Mouse (Mus musculus): ENCODE measurements at regions not wholly inside any gene's neighbourhood (a gene's known extent, or its start where the extent isn't known, plus 50 kb on each side); places are given as distances from the start of the nearest gene placed in this dataset.

GRCm38 (mm10) chr10:15399964-15400363 is 682.0 kb upstream of the Gje1 start:
- H3K27me3 ChIP-seq, result no peaks in the 10 kb centered on the region
- no peaks in the 10 kb centered on the region for H3K36me3 ChIP-seq
- no peak overlapping the region for H3K27ac ChIP-seq (replicated peaks)
- no peak overlapping the region for H3K4me2 ChIP-seq (replicated peaks)
- H3K9ac ChIP-seq (replicated peaks), result no peak overlapping the region
- no peak overlapping the region for H3K4me3 ChIP-seq
- ATAC-seq (replicated peaks), result no peak
- H3K9me3 ChIP-seq, result no peaks in the 10 kb centered on the region
- no peaks in the 10 kb centered on the region for H3K4me1 ChIP-seq

GRCm38 (mm10) chr10:15397114-15397513 is 679.1 kb upstream of the Gje1 start:
- Histone ChIP-seq H3K4me2 (replicated peaks) (no peak overlapping the region), H3K9ac (replicated peaks) (no peak overlapping the region), H3K9me3 (no peaks in the 10 kb centered on the region), H3K4me3 (no peak overlapping the region), H3K4me1 (no peaks in the 10 kb centered on the region), H3K27me3 (no peaks in the 10 kb centered on the region), H3K36me3 (no peaks in the 10 kb centered on the region), H3K27ac (replicated peaks) (no peak overlapping the region)
- 25% methylated on average over 1 of the region's 1 CpGs for WGBS
- ATAC-seq (replicated peaks), result no peak

GRCm38 (mm10) chr10:15395295-15395694 is 677.3 kb upstream of the Gje1 start:
- Histone ChIP-seq H3K27ac (replicated peaks) (no peak overlapping the region), H3K9me3 (no peaks in the 10 kb centered on the region), H3K4me3 (no peak overlapping the region), H3K36me3 (no peaks in the 10 kb centered on the region), H3K9ac (replicated peaks) (no peak overlapping the region), H3K27me3 (no peaks in the 10 kb centered on the region), H3K4me2 (replicated peaks) (no peak overlapping the region), H3K4me1 (no peaks in the 10 kb centered on the region)
- 53% methylated on average over 2 of the region's 2 CpGs for WGBS
- no peak for ATAC-seq (replicated peaks)

- 61% methylated on average over 5 of the region's 5 CpGs for WGBS
- Histone ChIP-seq H3K4me2 (replicated peaks) (no peak overlapping the region), H3K4me1 (no peaks in the 10 kb centered on the region), H3K9ac (replicated peaks) (no peak overlapping the region), H3K27ac (replicated peaks) (no peak overlapping the region; the same call in 1 of the 2 replicates), H3K4me3 (no peak overlapping the region), H3K36me3 (no peaks in the 10 kb centered on the region), H3K9me3 (no peaks in the 10 kb centered on the region), H3K27me3 (no peaks in the 10 kb centered on the region)
- ATAC-seq (replicated peaks), result peak; percentile 75
These were observed 674.2 kb upstream of the Gje1 start for GRCm38 (mm10) chr10:15392027-15392816.

- no peak for ATAC-seq (replicated peaks)
- Histone ChIP-seq H3K4me3 (no peak overlapping the region), H3K27me3 (no peaks in the 10 kb centered on the region), H3K4me1 (no peaks in the 10 kb centered on the region), H3K36me3 (no peaks in the 10 kb centered on the region), H3K9ac (replicated peaks) (no peak overlapping the region), H3K9me3 (no peaks in the 10 kb centered on the region), H3K27ac (replicated peaks) (no peak overlapping the region), H3K4me2 (replicated peaks) (no peak overlapping the region)
- 90% methylated on average over 3 of the region's 3 CpGs for WGBS
These were observed 655.6 kb upstream of the Gje1 start for GRCm38 (mm10) chr10:15373571-15373970.

All from forebrain, embryonic 15.5 days (tissue).